Mouse (Mus musculus) spleen, adult 12 weeks (tissue): Measurements from ENCODE around the gene Rmi2.
"Not testable (repeated sequence)": the region's sequence is repeated elsewhere in the genome, so short reads cannot be mapped to it uniquely, and the experiment has no call there.

Experiments used
- DNase-seq: peaks from one replicate; pipeline ENCODE4 v3.0.0; 2022; ENCODE audit warnings: low spot score

Gene Rmi2

GRCm38 (mm10) chr16:10827766-10828460 lies 6.9 kb upstream of the Rmi2 start:
- no peak for DNase-seq

- no peak for DNase-seq
Measured at GRCm38 (mm10) chr16:10828461-10828805, 6.4 kb upstream of the Rmi2 start.

GRCm38 (mm10) chr16:10834542-10834910 lies 333 bp upstream of the Rmi2 start:
- DNase-seq = no peak

GRCm38 (mm10) chr16:10836388-10836787 lies 1.5 kb downstream of the Rmi2 start:
- DNase-seq = no peak

- DNase-seq = no peak
Measured at GRCm38 (mm10) chr16:10837250-10837649, 2.4 kb downstream of the Rmi2 start.

- DNase-seq = no peak
Measured at GRCm38 (mm10) chr16:10837903-10838302, 3.0 kb downstream of the Rmi2 start.

GRCm38 (mm10) chr16:10838487-10839245 lies 3.8 kb downstream of the Rmi2 start:
- no peak for DNase-seq

GRCm38 (mm10) chr16:10840018-10840417 lies 5.2 kb downstream of the Rmi2 start:
- DNase-seq = no peak

GRCm38 (mm10) chr16:10842282-10842855 lies 7.5 kb downstream of the Rmi2 start:
- DNase-seq = no peak

GRCm38 (mm10) chr16:10843486-10844318 lies 8.8 kb downstream of the Rmi2 start:
- peak; percentile 30 for DNase-seq

GRCm38 (mm10) chr16:10844319-10844670 lies 9.4 kb downstream of the Rmi2 start:
- DNase-seq = no peak

- no peak for DNase-seq
Measured at GRCm38 (mm10) chr16:10845952-10846351, 11.1 kb downstream of the Rmi2 start.

GRCm38 (mm10) chr16:10846503-10846902 lies 11.6 kb downstream of the Rmi2 start:
- DNase-seq = no peak

GRCm38 (mm10) chr16:10849965-10850861 lies 15.4 kb downstream of the Rmi2 start:
- no peak for DNase-seq

- no peak for DNase-seq
Measured at GRCm38 (mm10) chr16:10850905-10851304, 16.0 kb downstream of the Rmi2 start.

GRCm38 (mm10) chr16:10852216-10852615 lies 17.4 kb downstream of the Rmi2 start:
- DNase-seq = not testable (repeated sequence)

GRCm38 (mm10) chr16:10859726-10860245 lies 24.9 kb downstream of the Rmi2 start:
- DNase-seq = no peak

- DNase-seq = no peak
Measured at GRCm38 (mm10) chr16:10861408-10861807, 26.5 kb downstream of the Rmi2 start.

GRCm38 (mm10) chr16:10864833-10865591 lies 30.2 kb downstream of the Rmi2 start:
- DNase-seq = no peak

GRCm38 (mm10) chr16:10865592-10865987 lies 30.7 kb downstream of the Rmi2 start:
- DNase-seq = no peak
